Mouse (Mus musculus): ENCODE results near the gene Gm49601. TPM values are rescaled to one million over a fixed set of nuclear protein-coding genes. Genes with fewer than 3 reads are reported as not detected.

Gene Gm49601
- polyA plus RNA-seq, 1 experiment, result 69.6 TPM

- TF ChIP-seq CTCF (IDR thresholded peaks at IDR 0.05; ENCODE audit: borderline replicate concordance, insufficient read depth, low read depth, low read length), result no peak
- no peak for DNase-seq
- H3K4me1 ChIP-seq (ENCODE audit: control insufficient read depth, insufficient read depth, low read length), result no peaks in the 10 kb centered on the region
- H3K27ac ChIP-seq (ENCODE audit: insufficient read depth, low read length), result no peak overlapping the region
- no peak overlapping the region for H3K4me3 ChIP-seq (replicated peaks; ENCODE audit: insufficient read depth, low read depth, low read length)
- H3K27me3 ChIP-seq (ENCODE audit: control insufficient read depth, insufficient read depth, low read length), result peaks cover 8% of the 10 kb centered on the region; the same call in 1 of the 2 replicates
- 3% methylated on average over 57 of the region's 57 CpGs for WGBS
These were observed 38.1 kb downstream of the Gm49601 start for GRCm38 (mm10) chr16:18587847-18588737.

GRCm38 (mm10) chr16:18586906-18587546, 39.2 kb downstream of the Gm49601 start:
- DNase-seq, result no peak
- 3% methylated on average over 47 of the region's 62 CpGs for WGBS
- peaks cover 8% of the 10 kb centered on the region; the same call in 1 of the 2 replicates for H3K27me3 ChIP-seq (ENCODE audit: control insufficient read depth, insufficient read depth, low read length)
- H3K4me3 ChIP-seq (replicated peaks; ENCODE audit: insufficient read depth, low read depth, low read length), result peak overlapping the region; percentile 31
- no peaks in the 10 kb centered on the region for H3K4me1 ChIP-seq (ENCODE audit: control insufficient read depth, insufficient read depth, low read length)
- TF ChIP-seq POLR2A (IDR thresholded peaks at IDR 0.05; ENCODE audit: borderline replicate concordance, insufficient read depth, low read length), result no peak
- TF ChIP-seq CTCF (IDR thresholded peaks at IDR 0.05; ENCODE audit: borderline replicate concordance, insufficient read depth, low read depth, low read length), result no peak
- H3K27ac ChIP-seq (ENCODE audit: insufficient read depth, low read length), result no peak overlapping the region

DNA sequence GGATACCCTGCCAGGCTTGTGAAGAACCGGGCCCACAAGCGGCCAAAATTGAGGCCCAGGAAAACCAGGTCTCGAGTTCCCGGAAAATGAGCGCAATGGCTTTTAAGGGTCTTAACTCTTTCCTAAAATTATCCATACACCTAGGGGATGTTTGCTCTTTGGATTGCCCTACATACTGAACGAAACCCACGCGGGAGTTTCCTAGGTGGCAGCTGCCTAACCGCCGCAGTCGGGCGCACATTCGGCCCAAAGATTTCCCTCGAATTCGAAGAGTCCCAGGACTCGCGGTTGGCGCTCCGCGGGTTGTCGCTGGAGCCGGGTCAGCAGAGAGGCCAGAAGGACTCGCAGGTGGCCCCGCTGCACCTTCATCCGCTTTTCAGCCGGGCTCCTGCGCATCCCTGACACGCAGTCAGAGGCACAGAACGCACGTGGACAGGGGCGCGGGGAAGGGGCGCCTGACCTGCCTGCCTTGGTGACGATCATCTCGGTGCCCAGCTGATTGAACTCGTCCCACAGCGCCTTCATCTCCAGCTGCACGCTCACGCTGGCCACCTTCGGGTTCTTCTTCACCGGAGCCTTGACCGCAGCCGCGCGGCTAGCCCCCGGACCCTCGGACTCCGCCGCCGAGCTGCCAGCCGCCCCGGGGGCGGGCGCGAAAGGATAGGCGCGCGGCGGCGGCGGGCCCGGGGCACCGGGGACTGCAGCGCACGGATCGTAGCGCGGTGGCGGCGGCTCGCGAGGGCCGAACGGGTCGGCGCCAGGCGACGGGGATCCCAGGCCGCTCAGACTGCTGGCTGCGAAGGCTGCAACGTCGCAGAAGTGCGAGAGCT, 39.9 kb downstream of the Gm49601 start:
- Histone ChIP-seq H3K27me3 (ENCODE audit: control insufficient read depth, insufficient read depth, low read length) (peaks cover 10% of the 10 kb centered on the region; the same call in 1 of the 2 replicates), H3K4me3 (replicated peaks; ENCODE audit: insufficient read depth, low read depth, low read length) (peak overlapping the region; percentile 31), H3K4me1 (ENCODE audit: control insufficient read depth, insufficient read depth, low read length) (no peaks in the 10 kb centered on the region), H3K27ac (ENCODE audit: insufficient read depth, low read length) (no peak overlapping the region)
- WGBS, result 4% methylated on average over 83 of the region's 83 CpGs
- DNase-seq, result no peak
- TF ChIP-seq POLR2A (IDR thresholded peaks at IDR 0.05; ENCODE audit: borderline replicate concordance, insufficient read depth, low read length), result no peak
- TF ChIP-seq CTCF (IDR thresholded peaks at IDR 0.05; ENCODE audit: borderline replicate concordance, insufficient read depth, low read depth, low read length), result no peak

- TF ChIP-seq POLR2A (IDR thresholded peaks at IDR 0.05; ENCODE audit: borderline replicate concordance, insufficient read depth, low read length) (no peak), CTCF (IDR thresholded peaks at IDR 0.05; ENCODE audit: borderline replicate concordance, insufficient read depth, low read depth, low read length) (no peak)
- Histone ChIP-seq H3K27ac (ENCODE audit: insufficient read depth, low read length) (no peak overlapping the region), H3K4me3 (replicated peaks; ENCODE audit: insufficient read depth, low read depth, low read length) (no peak overlapping the region), H3K27me3 (ENCODE audit: control insufficient read depth, insufficient read depth, low read length) (peaks cover 10% of the 10 kb centered on the region; the same call in 1 of the 2 replicates), H3K4me1 (ENCODE audit: control insufficient read depth, insufficient read depth, low read length) (no peaks in the 10 kb centered on the region)
- no peak for DNase-seq
- 40% methylated on average over 10 of the region's 10 CpGs for WGBS
These were observed 40.6 kb downstream of the Gm49601 start for GRCm38 (mm10) chr16:18585676-18586075.

GRCm38 (mm10) chr16:18584901-18585510, 41.2 kb downstream of the Gm49601 start:
- peaks cover 10% of the 10 kb centered on the region; the same call in 1 of the 2 replicates for H3K27me3 ChIP-seq (ENCODE audit: control insufficient read depth, insufficient read depth, low read length)
- TF ChIP-seq CTCF (IDR thresholded peaks at IDR 0.05; ENCODE audit: borderline replicate concordance, insufficient read depth, low read depth, low read length) (no peak), POLR2A (IDR thresholded peaks at IDR 0.05; ENCODE audit: borderline replicate concordance, insufficient read depth, low read length) (no peak)
- no peaks in the 10 kb centered on the region for H3K4me1 ChIP-seq (ENCODE audit: control insufficient read depth, insufficient read depth, low read length)
- no peak overlapping the region for H3K4me3 ChIP-seq (replicated peaks; ENCODE audit: insufficient read depth, low read depth, low read length)
- no peak for DNase-seq
- H3K27ac ChIP-seq (ENCODE audit: insufficient read depth, low read length), result no peak overlapping the region
- 52% methylated on average over 10 of the region's 10 CpGs for WGBS

DNA sequence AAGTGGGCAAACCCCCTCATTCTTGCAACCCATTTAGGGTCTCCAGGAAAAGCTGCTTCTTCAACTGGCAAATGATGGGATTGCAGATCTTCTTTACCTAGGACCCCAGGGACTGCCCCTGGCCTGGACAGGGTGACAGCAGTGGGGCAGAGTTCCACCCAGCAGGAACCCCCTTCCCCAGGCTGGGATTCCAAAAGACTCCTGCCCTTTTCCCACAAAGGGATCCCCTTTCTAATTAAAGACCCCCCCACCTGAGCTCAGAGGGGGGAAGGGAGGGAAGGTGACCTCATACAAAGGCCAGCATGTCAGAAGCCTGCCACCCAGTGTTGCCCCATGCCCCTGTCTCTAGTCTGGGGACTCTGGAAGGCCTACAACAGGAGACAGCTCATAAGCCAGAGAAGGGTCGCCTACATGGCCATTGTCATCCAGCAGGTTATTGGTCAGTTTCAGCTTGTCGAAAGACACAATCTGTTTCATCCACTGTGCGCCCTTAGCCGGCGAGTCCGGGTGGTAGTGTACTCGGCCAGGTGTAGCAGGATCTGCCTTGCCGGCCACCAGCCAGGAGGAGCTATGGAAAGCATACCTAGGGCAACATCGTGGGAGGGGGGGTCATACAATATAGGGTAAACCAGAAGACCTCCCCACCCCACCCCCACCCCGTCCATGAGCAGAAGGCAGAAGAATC, 42.4 kb downstream of the Gm49601 start:
- DNase-seq, result no peak
- Histone ChIP-seq H3K27ac (ENCODE audit: insufficient read depth, low read length) (no peak overlapping the region), H3K4me3 (replicated peaks; ENCODE audit: insufficient read depth, low read depth, low read length) (no peak overlapping the region), H3K27me3 (ENCODE audit: control insufficient read depth, insufficient read depth, low read length) (peaks cover 10% of the 10 kb centered on the region; the same call in 1 of the 2 replicates), H3K4me1 (ENCODE audit: control insufficient read depth, insufficient read depth, low read length) (no peaks in the 10 kb centered on the region)
- WGBS, result 48% methylated on average over 10 of the region's 10 CpGs
- TF ChIP-seq CTCF (IDR thresholded peaks at IDR 0.05; ENCODE audit: borderline replicate concordance, insufficient read depth, low read depth, low read length) (no peak), POLR2A (IDR thresholded peaks at IDR 0.05; ENCODE audit: borderline replicate concordance, insufficient read depth, low read length) (no peak)

Measured in cerebellum, adult 2 months (tissue).